In the genomic region with DNA sequence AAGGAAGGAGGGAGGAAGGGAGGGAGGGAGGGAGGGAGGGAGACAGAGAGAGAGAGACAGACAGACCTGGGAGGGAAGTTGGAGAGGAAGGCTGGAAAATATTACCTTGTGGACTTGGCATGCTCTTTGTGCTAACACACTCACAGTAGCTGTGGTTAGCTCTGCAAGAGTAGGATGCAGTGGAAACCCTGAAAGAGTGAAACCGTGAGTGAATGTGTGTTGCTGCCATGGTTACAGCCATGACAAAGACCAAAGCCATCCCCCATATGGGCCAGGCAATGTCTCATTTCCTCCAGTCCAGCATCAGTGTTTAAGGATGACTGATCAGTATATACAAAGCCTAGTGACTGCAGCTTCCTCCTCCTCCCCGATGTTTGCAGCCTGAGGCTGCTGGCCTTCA, we compare ENCODE assay signal across 10 mouse cellular contexts. TPM values are rescaled to one million over a fixed set of nuclear protein-coding genes. Genes with fewer than 3 reads are reported as not detected.
DNase-seq lines count a peak whose midpoint lies in the region; ATAC-seq and TF ChIP-seq lines count a peak whose summit lies in the region.
"Had no signal": no experiment of that assay in that cellular context is flagged by ENCODE, and none has a peak within 500 bp of the region (broad histone marks: within the 10 kb centered on the region; RNA-seq: fewer than 3 reads in every experiment).

No protein-coding gene starts in this region.

- WGBS in heart, embryonic 16.5 days: 5% methylated on average over 2 of the region's 2 CpGs
- 5% methylated on average over 2 of the region's 2 CpGs for WGBS in heart, adult 2 months
- WGBS in liver, postnatal 0 days (ENCODE audit: insufficient replicate concordance): 16% methylated on average over 2 of the region's 2 CpGs

- no peaks in the 10 kb centered on the region for H3K36me3 ChIP-seq in heart, embryonic 16.5 days (ENCODE audit: control insufficient read depth, insufficient read depth)
- no peaks in the 10 kb centered on the region for H3K36me3 ChIP-seq in heart, adult 2 months (ENCODE audit: control insufficient read depth, insufficient read depth, low read length)
- H3K36me3 ChIP-seq in liver, postnatal 0 days (replicated peaks; ENCODE audit: insufficient read depth, low read length): no peaks in the 10 kb centered on the region

- intact Hi-C loops in heart, adult 2 months (cut with DNase I): loop anchor here (1.0 to 5.0 kb wide), 5 partner anchors 45 to 219 kb away; no protein-coding TSS in a partner anchor

- peak overlapping the region; percentile 50; the same call in 1 of the 2 replicates for H3K4me2 ChIP-seq in heart, embryonic 16.5 days (ENCODE audit: low read depth, low read length)
- H3K4me2 ChIP-seq in liver, postnatal 0 days (ENCODE audit: low read depth, low read length): peak overlapping the region; percentile 38; the same call in 1 of the 2 replicates

- H3K9ac ChIP-seq in heart, embryonic 16.5 days (ENCODE audit: low read length): no peak overlapping the region
- H3K9ac ChIP-seq in heart, adult 2 months (ENCODE audit: low read depth, low read length): no peak overlapping the region
- no peak overlapping the region for H3K9ac ChIP-seq in liver, postnatal 0 days (replicated peaks)

- no peaks in the 10 kb centered on the region for H3K27me3 ChIP-seq in heart, embryonic 16.5 days (ENCODE audit: control insufficient read depth, insufficient read depth, low read length)
- H3K27me3 ChIP-seq in heart, adult 2 months (ENCODE audit: control insufficient read depth, insufficient read depth, low read length): no peaks in the 10 kb centered on the region
- H3K27me3 ChIP-seq in liver, postnatal 0 days (ENCODE audit: insufficient read depth, low read length): no peaks in the 10 kb centered on the region

- no peak for TF ChIP-seq EP300 in heart, adult 2 months (IDR thresholded peaks at IDR 0.05; ENCODE audit: insufficient read depth, low read depth, low read length)
- no peak for TF ChIP-seq EP300 in liver, postnatal 0 days (IDR thresholded peaks at IDR 0.05; ENCODE audit: low read depth)

- H3K4me3 ChIP-seq in heart, embryonic 16.5 days (ENCODE audit: low read length): no peak overlapping the region
- no peak overlapping the region for H3K4me3 ChIP-seq in heart, adult 2 months
- H3K4me3 ChIP-seq in liver, postnatal 0 days (ENCODE audit: low read depth, low read length): peak overlapping the region; percentile 30; the same call in 1 of the 2 replicates

- no peak for DNase-seq in heart, adult 2 months
- peak; percentile 69 for DNase-seq in CD4-positive helper T cell, adult 2 months (ENCODE audit: low read depth, low spot score)
- DNase-seq in fibroblast of lung, adult 2 months (ENCODE audit: low read depth): peak; percentile 26
- DNase-seq in liver, postnatal 0 days: no peak
- DNase-seq in left cerebral cortex, adult 8-10 months (ENCODE audit: low spot score in 2 of 2): no peak
- DNase-seq in ovary, postnatal 10 days (ENCODE audit: low spot score): no peak
- no peak for DNase-seq in layer of hippocampus, adult 11-12 months (ENCODE audit: low spot score)

- no peak for TF ChIP-seq CTCF in heart, adult 2 months (IDR thresholded peaks at IDR 0.05)
- no peak for TF ChIP-seq CTCF in liver, postnatal 0 days (IDR thresholded peaks at IDR 0.05; ENCODE audit: low read depth)

- H3K79me2 ChIP-seq in heart, adult 2 months (replicated peaks; ENCODE audit: control insufficient read depth, insufficient read depth, low read length): no peaks in the 10 kb centered on the region

- 0 out of 2 replicates have a peak, but pooled peaks cover 3% of the 10 kb centered on the region for H3K9me3 ChIP-seq in heart, embryonic 16.5 days (replicated peaks; ENCODE audit: control insufficient read depth, low read length)
- no peaks in the 10 kb centered on the region for H3K9me3 ChIP-seq in liver, postnatal 0 days (ENCODE audit: low read length)

- no peak overlapping the region for H3K27ac ChIP-seq in heart, embryonic 16.5 days (ENCODE audit: low read length)
- H3K27ac ChIP-seq in heart, adult 2 months: no peak overlapping the region
- no peak overlapping the region for H3K27ac ChIP-seq in liver, postnatal 0 days (ENCODE audit: low read depth)

- no peaks in the 10 kb centered on the region for H3K4me1 ChIP-seq in heart, embryonic 16.5 days (ENCODE audit: control insufficient read depth, insufficient read depth, low read length)
- no peaks in the 10 kb centered on the region; the same call in 1 of the 2 replicates for H3K4me1 ChIP-seq in heart, adult 2 months (ENCODE audit: control insufficient read depth, insufficient read depth, low read length)
- no peaks in the 10 kb centered on the region for H3K4me1 ChIP-seq in liver, postnatal 0 days (ENCODE audit: insufficient read depth)

- no peak for TF ChIP-seq POLR2A in heart, adult 2 months (IDR thresholded peaks at IDR 0.05; ENCODE audit: insufficient read depth, low read depth, low read length)

- ATAC-seq in heart, embryonic 16.5 days (replicated peaks; ENCODE audit: extremely low read depth, insufficient read depth, low FRiP score): peak; percentile 52; the same call in 1 of the 2 replicates
- no peak for ATAC-seq in liver, postnatal 0 days

RNA-seq across cellular contexts. Expression of gene Spink2, which starts 6.5 kb away (rescaled TPM):
- 2.4 and 2.6 TPM in 2 replicates for polyA plus RNA-seq in heart, embryonic 16.5 days (2015; fragmentation: Nextera tagmentation; extraction: Ambion mirVana)
- not detected for total RNA-seq in heart, adult 2 months (2021)
- 1.3 and 2.2 TPM in 2 replicates for polyA plus RNA-seq in heart, adult 2 months (2012; rRNA removed)
- polyA plus RNA-seq in liver, postnatal 0 days (2015; fragmentation: Nextera tagmentation; extraction: Ambion mirVana): not detected in 2 replicates
- not detected for total RNA-seq in left cerebral cortex, adult 8-10 months (2022)
- total RNA-seq: left cerebral cortex, postnatal 10 days had no signal
- polyA plus RNA-seq: small intestine, adult 2 months had no signal

RNA-seq across cellular contexts. Expression of gene Rest, which starts 47.6 kb away (rescaled TPM):
- 18.9 and 20.3 TPM in 2 replicates for polyA plus RNA-seq in heart, embryonic 16.5 days (2015; fragmentation: Nextera tagmentation; extraction: Ambion mirVana)
- total RNA-seq in heart, adult 2 months (2021): 10 to 100 TPM; 12.8 to 13.2 TPM
- 3.7 and 6.8 TPM in 2 replicates for polyA plus RNA-seq in heart, adult 2 months (2012; rRNA removed)
- polyA plus RNA-seq in liver, postnatal 0 days (2015; fragmentation: Nextera tagmentation; extraction: Ambion mirVana): 6.4 and 6.9 TPM in 2 replicates
- total RNA-seq in left cerebral cortex, adult 8-10 months (2022): 1 to 10 TPM; 3.9 to 4.9 (median 4.2) TPM

Comparison
In these comparisons a context has a peak if more than half of its experiments do, and no peak if none do; other contexts are left out.
1. DNase-seq: peak in CD4-positive helper T cell, adult 2 months (single experiment) and fibroblast of lung, adult 2 months (single experiment); none in heart, adult 2 months (0 of 2), liver, postnatal 0 days (single experiment), left cerebral cortex, adult 8-10 months (0 of 2), ovary, postnatal 10 days (single experiment) and layer of hippocampus, adult 11-12 months (single experiment).